Mouse (Mus musculus): ENCODE results near the gene Trpc7.

The Trpc7 gene

DNA sequence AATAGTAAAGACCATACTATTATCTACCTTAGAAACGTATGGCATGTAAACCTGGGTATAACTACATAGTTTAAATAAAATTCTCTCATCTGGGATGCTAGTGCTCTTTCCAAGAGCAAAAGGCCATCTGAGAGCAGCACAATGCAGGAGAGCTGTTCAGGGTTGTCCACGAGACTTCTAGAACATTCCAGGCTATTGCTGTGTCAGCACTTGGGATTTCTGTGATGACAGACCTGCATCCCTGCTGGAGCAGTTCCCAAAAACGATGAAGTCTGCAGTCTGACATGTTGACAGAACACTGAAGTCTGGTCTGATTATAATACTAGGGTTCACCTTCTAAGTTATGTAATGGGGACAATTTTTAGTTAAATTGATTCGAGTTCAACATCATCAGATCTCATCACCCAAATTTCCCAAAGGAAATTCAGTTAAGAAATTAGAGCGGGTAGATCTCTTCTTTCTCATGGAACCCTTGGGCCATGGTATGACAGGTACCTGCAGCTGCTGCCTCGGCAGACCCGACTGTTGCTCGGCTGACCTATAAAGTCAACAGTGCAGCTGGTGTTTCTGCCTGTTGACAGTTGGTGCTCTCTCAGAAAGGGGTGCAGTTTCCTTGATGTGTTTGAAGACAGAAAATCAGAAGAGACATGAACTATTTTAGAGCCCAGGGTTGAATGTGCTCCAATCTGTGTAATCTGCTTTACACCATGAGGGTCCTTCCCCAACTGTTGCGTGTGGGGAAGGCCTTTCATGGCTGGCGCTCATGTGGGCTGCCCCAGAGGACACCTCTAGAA is 148.9 kb downstream of the Trpc7 start:
- DNase-seq (ENCODE audit: low spot score): no peak

GRCm38 (mm10) chr13:56742325-56742901 is 153.4 kb downstream of the Trpc7 start:
- no peak for DNase-seq (ENCODE audit: low spot score)

GRCm38 (mm10) chr13:56741691-56742090 is 154.1 kb downstream of the Trpc7 start:
- DNase-seq (ENCODE audit: low spot score): no peak

DNA sequence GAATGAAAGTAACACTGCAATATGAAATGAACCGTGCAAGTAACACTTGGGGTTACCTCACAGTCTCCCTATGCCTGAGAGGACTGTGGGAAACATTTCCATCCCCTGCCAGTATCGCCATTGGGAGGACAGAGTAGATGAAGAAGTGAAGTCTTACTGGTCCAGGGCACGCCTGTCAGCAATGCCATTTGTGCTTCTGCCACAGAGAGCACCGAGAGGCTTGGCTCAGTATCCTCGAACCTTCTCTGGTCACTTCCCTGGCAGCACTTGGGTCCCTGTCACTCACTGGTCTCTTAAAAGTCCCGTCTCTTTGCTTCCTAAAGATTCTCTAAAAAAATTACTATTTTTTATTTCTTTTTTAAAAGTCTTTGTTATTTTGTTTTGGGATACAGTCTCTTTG is 155.3 kb downstream of the Trpc7 start:
- no peak for DNase-seq (ENCODE audit: low spot score)

GRCm38 (mm10) chr13:56739556-56739955 is 156.2 kb downstream of the Trpc7 start:
- no peak for DNase-seq (ENCODE audit: low spot score)

- DNase-seq (ENCODE audit: low spot score): peak; percentile 58
Observed at GRCm38 (mm10) chr13:56735212-56735875, 160.4 kb downstream of the Trpc7 start.

GRCm38 (mm10) chr13:56734617-56735016 is 161.2 kb downstream of the Trpc7 start:
- no peak for DNase-seq (ENCODE audit: low spot score)

DNA sequence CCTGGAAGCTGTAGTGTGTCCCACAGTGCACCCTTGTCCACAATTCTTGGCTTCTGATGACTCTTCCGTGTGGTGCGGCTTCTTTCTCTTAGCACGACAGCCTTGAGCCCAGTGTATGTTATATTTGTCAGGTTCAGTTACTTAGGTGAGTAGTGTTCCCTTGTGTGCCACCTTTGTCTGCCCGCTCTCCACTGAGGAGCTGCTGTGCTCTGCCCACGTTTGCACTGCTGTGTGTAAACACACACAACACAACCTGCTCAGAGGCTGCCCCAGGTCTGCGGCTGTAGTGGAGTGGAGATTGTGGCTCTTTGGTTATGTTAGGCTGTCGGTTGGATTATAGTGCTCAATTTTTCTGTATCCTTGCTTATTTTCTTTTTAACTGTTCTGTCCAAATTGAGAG is 166.7 kb downstream of the Trpc7 start:
- no peak for DNase-seq (ENCODE audit: low spot score)

- DNase-seq (ENCODE audit: low spot score): no peak
Observed at GRCm38 (mm10) chr13:56726551-56726950, 169.2 kb downstream of the Trpc7 start.

Measured in retina, embryonic 14.5 days (tissue).